Mouse (Mus musculus): Measurements from ENCODE around the gene Usp29. TPM values are rescaled to one million over a fixed set of nuclear protein-coding genes. Genes with fewer than 3 reads are reported as not detected.

Usp29 gene
- total and polyA plus RNA-seq, 2 experiments from 2014 or later: 43.3 to 101 TPM

- no peak for TF ChIP-seq CTCF (IDR thresholded peaks at IDR 0.05)
- WGBS: 75% methylated on average over 5 of the region's 5 CpGs
- Histone ChIP-seq H3K9me3 (ENCODE audit: low read length) (no peaks in the 10 kb centered on the region), H3K36me3 (ENCODE audit: insufficient read depth, low read length) (no peaks in the 10 kb centered on the region), H3K27me3 (ENCODE audit: insufficient read depth, low read length) (no peaks in the 10 kb centered on the region), H3K4me1 (ENCODE audit: insufficient read depth, low read length) (peaks cover 6% of the 10 kb centered on the region; the same call in 1 of the 2 replicates), H3K4me3 (ENCODE audit: low read depth, low read length) (no peak overlapping the region), H3K27ac (ENCODE audit: low read depth, low read length) (no peak overlapping the region), H3K4me2 (ENCODE audit: low read depth, low read length, poor library complexity, severe bottlenecking) (no peak overlapping the region), H3K9ac (replicated peaks; ENCODE audit: low read length, poor library complexity, severe bottlenecking) (no peak overlapping the region)
- ATAC-seq (ENCODE audit: low FRiP score) (no peak), DNase-seq (ENCODE audit: low spot score) (no peak)
These were observed 181.4 kb downstream of the Usp29 start for GRCm38 (mm10) chr7:6911731-6912130.

- H3K9ac ChIP-seq (replicated peaks; ENCODE audit: low read length, poor library complexity, severe bottlenecking): peak overlapping the region; percentile 54
- H3K27me3 ChIP-seq (ENCODE audit: insufficient read depth, low read length): no peaks in the 10 kb centered on the region
- H3K4me3 ChIP-seq (ENCODE audit: low read depth, low read length): peak overlapping the region; percentile 24
- WGBS: 7% methylated on average over 30 of the region's 30 CpGs
- no peaks in the 10 kb centered on the region for H3K9me3 ChIP-seq (ENCODE audit: low read length)
- DNase-seq (ENCODE audit: low spot score): peak; percentile 58
- no peaks in the 10 kb centered on the region for H3K36me3 ChIP-seq (ENCODE audit: insufficient read depth, low read length)
- H3K27ac ChIP-seq (ENCODE audit: low read depth, low read length): peak overlapping the region; percentile 65
- ATAC-seq (ENCODE audit: low FRiP score): no peak
- no peak for TF ChIP-seq CTCF (IDR thresholded peaks at IDR 0.05)
- peak overlapping the region; percentile 47 for H3K4me2 ChIP-seq (ENCODE audit: low read depth, low read length, poor library complexity, severe bottlenecking)
- peaks cover 6% of the 10 kb centered on the region; the same call in 1 of the 2 replicates for H3K4me1 ChIP-seq (ENCODE audit: insufficient read depth, low read length)
These were observed 183.3 kb downstream of the Usp29 start for GRCm38 (mm10) chr7:6913439-6914380.

- no peaks in the 10 kb centered on the region for H3K36me3 ChIP-seq (ENCODE audit: insufficient read depth, low read length)
- 70% methylated on average over 5 of the region's 5 CpGs for WGBS
- no peak for TF ChIP-seq CTCF (IDR thresholded peaks at IDR 0.05)
- no peak for ATAC-seq (ENCODE audit: low FRiP score)
- DNase-seq (ENCODE audit: low spot score): no peak
- H3K4me2 ChIP-seq (ENCODE audit: low read depth, low read length, poor library complexity, severe bottlenecking): no peak overlapping the region
- no peaks in the 10 kb centered on the region for H3K27me3 ChIP-seq (ENCODE audit: insufficient read depth, low read length)
- no peaks in the 10 kb centered on the region for H3K9me3 ChIP-seq (ENCODE audit: low read length)
- H3K9ac ChIP-seq (replicated peaks; ENCODE audit: low read length, poor library complexity, severe bottlenecking): no peak overlapping the region
- H3K4me3 ChIP-seq (ENCODE audit: low read depth, low read length): no peak overlapping the region
- peaks cover 6% of the 10 kb centered on the region; the same call in 1 of the 2 replicates for H3K4me1 ChIP-seq (ENCODE audit: insufficient read depth, low read length)
- no peak overlapping the region for H3K27ac ChIP-seq (ENCODE audit: low read depth, low read length)
These were observed 186.7 kb downstream of the Usp29 start for GRCm38 (mm10) chr7:6917126-6917525.

DNA sequence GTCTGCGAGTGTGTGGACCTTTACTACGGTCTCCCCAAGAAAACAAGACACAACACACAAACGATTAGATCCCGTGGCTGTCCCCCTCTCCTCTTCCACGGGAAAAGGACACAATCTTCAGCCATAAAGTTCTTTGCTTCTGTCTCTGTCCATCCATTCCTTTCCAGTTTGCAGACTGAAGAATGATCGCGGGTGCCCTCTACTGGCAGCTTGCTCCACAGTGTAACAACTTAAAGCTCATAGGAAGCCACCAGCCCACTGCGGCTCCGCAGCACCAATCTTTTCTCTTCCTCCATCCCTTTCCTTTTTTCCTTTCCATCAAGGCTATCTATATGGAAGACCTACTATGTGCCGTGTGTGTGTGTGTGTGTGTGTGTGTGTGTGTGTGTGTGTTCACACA lies 187.9 kb downstream of the Usp29 start:
- peak; percentile 90 for TF ChIP-seq CTCF (IDR thresholded peaks at IDR 0.05)
- no peak overlapping the region for H3K9ac ChIP-seq (replicated peaks; ENCODE audit: low read length, poor library complexity, severe bottlenecking)
- H3K9me3 ChIP-seq (ENCODE audit: low read length): no peaks in the 10 kb centered on the region
- 0 out of 2 replicates have a peak overlapping the region, but pooled peaks have one; percentile 45 for H3K27ac ChIP-seq (ENCODE audit: low read depth, low read length)
- no peak overlapping the region for H3K4me3 ChIP-seq (ENCODE audit: low read depth, low read length)
- DNase-seq (ENCODE audit: low spot score) (peak; percentile 92), ATAC-seq (ENCODE audit: low FRiP score) (peak; percentile 61)
- H3K4me2 ChIP-seq (ENCODE audit: low read depth, low read length, poor library complexity, severe bottlenecking): no peak overlapping the region
- H3K27me3 ChIP-seq (ENCODE audit: insufficient read depth, low read length): no peaks in the 10 kb centered on the region
- no peaks in the 10 kb centered on the region for H3K36me3 ChIP-seq (ENCODE audit: insufficient read depth, low read length)
- WGBS: 7% methylated on average over 10 of the region's 10 CpGs
- peaks cover 6% of the 10 kb centered on the region; the same call in 1 of the 2 replicates for H3K4me1 ChIP-seq (ENCODE audit: insufficient read depth, low read length)

DNA sequence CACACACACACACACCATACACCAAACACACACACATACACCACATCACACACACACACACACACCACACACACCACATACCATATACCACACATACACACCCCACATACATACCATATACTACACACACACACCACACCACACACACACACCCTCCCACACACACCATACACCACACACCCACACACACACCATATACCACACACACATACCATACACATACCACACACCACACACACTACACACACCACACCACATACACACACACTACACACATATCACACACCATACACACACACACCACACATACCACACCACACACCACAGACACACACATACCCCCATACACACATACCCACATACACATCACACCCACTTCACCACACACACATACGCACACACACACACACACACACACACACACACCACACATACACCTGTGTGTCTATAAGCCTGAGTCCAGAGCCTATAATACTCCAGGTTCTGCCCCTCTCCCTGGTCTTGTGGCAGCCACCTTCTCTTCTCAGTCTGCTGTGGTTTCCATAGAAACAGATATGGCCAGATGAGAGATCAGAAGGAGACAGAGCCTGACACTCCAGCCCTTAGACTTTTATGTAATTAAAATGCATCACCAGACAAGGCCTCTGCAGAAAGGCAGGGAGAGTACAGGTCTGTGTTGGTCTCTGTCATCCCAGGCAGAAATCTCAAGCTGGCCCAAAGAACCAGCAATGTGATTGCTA lies 188.9 kb downstream of the Usp29 start:
- no peak for TF ChIP-seq CTCF (IDR thresholded peaks at IDR 0.05)
- 100% methylated on average over 1 of the region's 1 CpGs for WGBS
- ATAC-seq (ENCODE audit: low FRiP score) (peak; percentile 50), DNase-seq (ENCODE audit: low spot score) (no peak)
- Histone ChIP-seq H3K27me3 (ENCODE audit: insufficient read depth, low read length) (no peaks in the 10 kb centered on the region), H3K9me3 (ENCODE audit: low read length) (no peaks in the 10 kb centered on the region), H3K36me3 (ENCODE audit: insufficient read depth, low read length) (no peaks in the 10 kb centered on the region), H3K4me3 (ENCODE audit: low read depth, low read length) (no peak overlapping the region), H3K4me1 (ENCODE audit: insufficient read depth, low read length) (no peaks in the 10 kb centered on the region; the same call in 1 of the 2 replicates), H3K9ac (replicated peaks; ENCODE audit: low read length, poor library complexity, severe bottlenecking) (no peak overlapping the region), H3K27ac (ENCODE audit: low read depth, low read length) (peak overlapping the region; percentile 52; the same call in 1 of the 2 replicates), H3K4me2 (ENCODE audit: low read depth, low read length, poor library complexity, severe bottlenecking) (no peak overlapping the region)
